Mouse (Mus musculus): ENCODE data around the gene Gdf3. TPM values are rescaled to one million over a fixed set of nuclear protein-coding genes. Genes with fewer than 3 reads are reported as not detected.
"Not testable (repeated sequence)": the region's sequence is repeated elsewhere in the genome, so short reads cannot be mapped to it uniquely, and the experiment has no call there.

The Gdf3 gene
- not detected for total RNA-seq (2021)
- long read RNA-seq, experiment 1, result 0 reads
- long read RNA-seq, experiment 2, result 0 reads

- no peak for DNase-seq
These were observed at the start of gene Gdf3 for GRCm38 (mm10) chr6:122609771-122610170. Gdf3 (minus strand) TSS chr6:122610087.

GRCm38 (mm10) chr6:122659567-122659966 is 49.7 kb upstream of the Gdf3 start:
- peak; percentile 16 for DNase-seq

- DNase-seq, result no peak
These were observed 47.7 kb upstream of the Gdf3 start for GRCm38 (mm10) chr6:122657630-122658029.

GRCm38 (mm10) chr6:122654301-122654700 is 44.4 kb upstream of the Gdf3 start:
- DNase-seq, result no peak

DNA sequence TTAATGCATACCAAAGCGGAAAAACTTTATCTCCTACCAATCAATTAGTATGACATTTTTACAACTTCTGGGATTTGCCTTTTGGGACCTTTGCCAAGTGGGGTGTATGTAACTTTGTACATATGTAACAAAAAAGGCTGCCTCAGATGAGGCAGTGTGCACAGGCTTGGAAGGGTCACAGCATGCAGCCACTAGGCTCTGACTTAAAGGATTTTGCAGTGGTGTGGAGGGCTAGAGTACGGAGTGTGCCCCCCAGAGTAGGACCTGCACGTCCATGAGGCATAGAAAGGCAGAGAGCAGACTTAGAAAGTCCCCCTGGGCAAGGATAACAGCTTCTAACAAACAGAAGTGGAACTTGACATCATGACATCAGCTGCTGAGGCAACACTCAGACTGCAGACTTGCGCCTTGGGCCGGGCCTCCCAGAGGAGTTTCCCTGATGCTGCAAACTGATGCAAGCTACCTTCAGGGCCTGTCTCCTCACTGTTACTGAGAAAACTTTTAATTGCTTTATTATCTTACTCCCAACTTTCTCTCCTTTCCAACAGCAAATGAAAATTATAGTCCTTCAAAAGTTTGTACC is 40.6 kb upstream of the Gdf3 start:
- no peak for DNase-seq

GRCm38 (mm10) chr6:122649903-122650302 is 40.0 kb upstream of the Gdf3 start:
- no peak for DNase-seq

GRCm38 (mm10) chr6:122644196-122644595 is 34.3 kb upstream of the Gdf3 start:
- not testable (repeated sequence) for DNase-seq

DNA sequence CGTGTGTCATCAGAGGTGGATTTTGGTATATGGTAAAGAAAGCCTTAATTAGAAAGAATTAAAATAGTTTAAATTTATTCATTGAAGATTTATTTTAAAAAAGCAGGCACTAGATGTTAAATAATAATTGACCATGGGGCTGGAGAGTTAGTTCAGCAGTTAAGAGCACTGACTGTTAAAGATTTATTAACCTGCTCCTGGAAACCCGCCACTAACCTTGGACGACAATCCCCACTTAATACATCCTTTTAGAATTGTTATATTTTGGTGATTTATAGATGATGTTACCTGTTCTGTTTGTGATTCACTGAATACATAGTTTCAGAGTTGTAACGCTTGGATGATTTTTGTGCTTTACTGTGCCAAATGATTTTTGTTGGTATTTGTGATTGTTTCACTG is 27.7 kb upstream of the Gdf3 start:
- DNase-seq, result not testable (repeated sequence)

- DNase-seq, result no peak
These were observed 26.8 kb upstream of the Gdf3 start for GRCm38 (mm10) chr6:122636666-122637065.

- no peak for DNase-seq
These were observed 25.4 kb upstream of the Gdf3 start for GRCm38 (mm10) chr6:122635315-122635714.

DNA sequence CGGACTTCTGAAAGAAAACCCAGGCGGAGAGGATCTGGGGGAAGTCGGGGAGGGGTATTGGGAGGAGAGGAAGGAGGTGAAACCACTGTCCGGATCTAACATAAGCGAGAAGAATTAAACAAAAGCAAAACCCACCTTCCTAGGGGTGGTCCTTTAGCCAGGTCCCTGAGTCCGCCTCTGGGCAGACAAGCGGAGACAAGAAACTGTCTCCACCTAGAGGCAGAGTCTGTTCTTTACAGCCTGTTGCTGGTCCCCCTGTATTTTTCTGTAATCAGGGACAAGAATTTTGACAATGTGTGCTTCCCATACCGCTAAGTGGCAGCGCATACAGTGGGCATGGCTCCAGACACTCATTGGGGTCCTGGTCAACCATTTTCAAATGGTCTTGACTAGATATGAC is 23.5 kb upstream of the Gdf3 start:
- peak; percentile 6 for DNase-seq

- no peak for DNase-seq
These were observed 17.7 kb upstream of the Gdf3 start for GRCm38 (mm10) chr6:122627469-122628108.

DNA sequence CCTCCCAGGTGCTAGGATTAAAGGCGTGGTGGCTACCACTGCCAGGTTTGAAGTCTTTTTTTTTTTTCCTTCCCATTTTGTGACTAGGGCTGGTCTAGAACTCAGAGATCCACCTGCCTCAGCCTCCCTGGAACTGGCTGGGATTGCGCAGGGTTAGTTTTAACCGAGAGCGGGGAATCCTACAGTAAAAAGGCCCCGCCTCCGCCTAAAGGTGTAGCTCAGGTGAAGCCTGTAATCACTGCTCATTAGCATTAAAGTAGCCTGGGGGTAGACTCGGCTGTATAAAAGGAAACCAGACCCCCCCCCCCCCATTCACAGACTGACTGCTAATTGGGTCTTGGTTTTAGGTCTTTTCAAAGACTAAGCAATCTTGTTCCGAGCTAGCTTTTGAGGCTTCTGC is 16.2 kb upstream of the Gdf3 start, which contains the start of gene Dppa3:
Gene Dppa3 (plus strand): TSS at position 301 of the 400 bp plus-strand sequence.
- DNase-seq, result no peak

DNA sequence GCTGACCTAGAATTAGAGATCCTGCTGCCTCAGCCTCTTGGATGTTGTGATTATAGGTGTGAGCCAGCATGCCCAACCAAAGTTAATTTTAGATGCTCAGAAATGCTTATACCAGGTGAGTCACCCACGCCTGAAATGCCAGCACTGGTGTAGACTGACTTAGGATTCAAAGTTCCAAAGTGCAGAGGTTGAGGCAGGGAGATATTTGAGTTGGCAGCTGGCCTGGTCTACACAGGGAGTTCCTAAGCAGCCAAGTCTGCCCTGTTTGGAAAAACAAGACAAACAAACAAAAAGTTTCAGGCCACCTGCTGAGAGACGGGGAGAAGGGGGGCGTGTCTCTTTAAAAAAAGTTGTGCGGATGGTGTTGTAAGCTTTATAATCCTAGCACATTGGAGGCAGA is 15.3 kb upstream of the Gdf3 start:
- DNase-seq, result no peak

- no peak for DNase-seq
These were observed 14.6 kb upstream of the Gdf3 start for GRCm38 (mm10) chr6:122624480-122624879.

DNA sequence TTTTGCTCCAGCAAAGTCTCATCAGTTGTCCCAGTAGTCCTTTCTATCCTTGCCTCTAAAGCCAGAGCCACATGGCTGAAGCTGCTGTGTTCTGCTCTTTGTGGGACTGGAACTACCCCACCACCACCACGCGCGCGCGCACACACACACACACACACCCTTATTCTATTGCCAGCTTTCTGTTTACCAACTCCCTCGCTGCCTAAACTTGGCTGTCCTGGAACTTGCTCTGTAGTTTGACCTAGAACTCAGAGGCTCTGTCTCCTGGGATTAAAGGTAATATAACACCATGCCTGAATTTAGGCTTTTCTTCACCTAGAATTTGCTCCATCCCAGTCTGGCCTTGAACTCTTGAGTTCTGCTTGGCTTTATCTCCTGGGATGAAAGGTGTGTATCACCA is 11.2 kb upstream of the Gdf3 start:
- no peak for DNase-seq

- no peak for DNase-seq
These were observed 6.1 kb upstream of the Gdf3 start for GRCm38 (mm10) chr6:122616022-122616421.

- DNase-seq, result peak; percentile 14
These were observed 4.2 kb upstream of the Gdf3 start for GRCm38 (mm10) chr6:122614047-122614446.

GRCm38 (mm10) chr6:122612426-122612825 is 2.5 kb upstream of the Gdf3 start:
- no peak for DNase-seq

GRCm38 (mm10) chr6:122609377-122609728 is 534 bp downstream of the Gdf3 start:
- DNase-seq, result no peak

GRCm38 (mm10) chr6:122608434-122609376 is 1.2 kb downstream of the Gdf3 start:
- DNase-seq, result no peak

DNA sequence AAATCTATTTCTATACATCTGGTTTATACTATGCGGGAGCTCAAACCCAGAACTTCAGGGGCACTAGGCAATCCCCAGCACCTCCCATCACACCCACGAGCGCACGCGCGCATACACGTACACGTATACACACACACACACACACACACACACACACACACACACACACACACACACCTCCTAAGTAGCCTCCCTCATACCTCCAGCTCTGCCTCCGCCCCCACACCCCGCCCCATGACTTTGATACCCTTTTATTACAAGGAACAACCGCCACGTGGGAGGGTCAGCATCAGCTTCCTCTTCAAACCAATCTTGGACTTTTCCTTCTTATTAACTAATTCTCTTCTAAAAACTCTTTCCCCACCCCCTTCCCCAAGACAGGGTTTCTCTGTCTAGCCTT is 2.2 kb downstream of the Gdf3 start:
- DNase-seq, result no peak

DNA sequence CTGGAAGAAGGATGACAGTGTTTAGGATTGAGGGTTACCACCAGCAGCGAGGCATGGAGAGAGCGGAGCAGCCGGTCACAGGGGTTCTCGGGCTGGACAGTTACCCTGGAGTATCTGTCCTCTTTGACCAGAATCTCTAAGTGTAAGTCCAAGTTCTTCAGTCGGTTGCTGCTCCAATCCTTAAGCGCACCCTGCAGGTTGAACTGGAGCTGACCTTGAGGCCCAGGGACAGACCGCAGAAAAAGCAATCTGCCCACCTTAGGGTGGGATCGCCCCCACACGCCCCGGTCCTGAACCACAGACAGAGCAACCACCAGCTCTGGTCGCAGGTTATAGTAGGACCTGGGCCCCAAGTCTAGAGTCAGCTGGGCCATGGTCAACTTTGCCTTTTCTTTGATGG is 3.2 kb downstream of the Gdf3 start:
- no peak for DNase-seq

All from gastrocnemius, postnatal 10 days (tissue).